Mouse (Mus musculus) embryonic facial prominence, embryonic 12.5 days (tissue): ENCODE measurements around the gene Cyp2s1. TPM values are rescaled to one million over a fixed set of nuclear protein-coding genes. Genes with fewer than 3 reads are reported as not detected.

Source experiments
- ATAC-seq: fragments of 200-750 bp; cut with Nextera tagmentation; 2 replicates; pipeline ENCODE4 v1.8.0; 2017; ENCODE audit not compliant: insufficient number of reproducible peaks, insufficient read depth, low FRiP score, low TSS enrichment
- H3K27ac ChIP-seq: fragments of 300-500 bp; sonication (generic); 2 replicates; pipeline ENCODE4 v1.5.1; 2016; ENCODE audit warnings: mild to moderate bottlenecking
- H3K27me3 ChIP-seq: fragments of 300-500 bp; sonication (generic); 2 replicates; pipeline ENCODE4 v1.6.1; 2016; ENCODE audit warnings: mild to moderate bottlenecking, moderate library complexity
- H3K36me3 ChIP-seq: fragments of 300-500 bp; sonication (generic); 2 replicates; pipeline ENCODE4 v1.6.1; 2016; ENCODE audit warnings: mild to moderate bottlenecking
- H3K4me1 ChIP-seq: fragments of 300-500 bp; sonication (generic); 2 replicates; pipeline ENCODE4 v1.6.1; 2016
- H3K4me2 ChIP-seq: fragments of 300-500 bp; sonication (generic); replicated peaks from 2 replicates; pipeline ENCODE4 v1.6.1; 2016; ENCODE audit warnings: mild to moderate bottlenecking, moderate library complexity
- H3K4me3 ChIP-seq: fragments of 300-500 bp; sonication (generic); 2 replicates; pipeline ENCODE4 v1.5.1; 2016; ENCODE audit warnings: mild to moderate bottlenecking
- H3K9ac ChIP-seq: fragments of 300-500 bp; sonication (generic); 2 replicates; pipeline ENCODE4 v1.6.1; 2016; ENCODE audit warnings: mild to moderate bottlenecking, moderate library complexity
- H3K9me3 ChIP-seq: fragments of 300-500 bp; sonication (generic); 2 replicates; pipeline ENCODE4 v1.6.1; 2016; ENCODE audit warnings: mild to moderate bottlenecking, moderate library complexity
- WGBS: fragments of 180-500 bp; shearing (Covaris S2); methylation state at CpG from one replicate; pipeline ENCODE4 v1.1.7; 2016; 5-methylcytosine and 5-hydroxymethylcytosine counted together
- polyA plus RNA-seq: library from polyadenylated mRNA; unstranded; fragments of >200 nt; fragmentation: Nextera tagmentation; extraction: Ambion mirVana; gene quantifications from 2 replicates; pipeline ENCODE4 v1.2.1, GENCODE M21; 2016

Cyp2s1 gene
- polyA plus RNA-seq, 1 experiment from 2014 or later: 4.2 TPM

GRCm38 (mm10) chr7:25780021-25780420 lies 36.7 kb downstream of the Cyp2s1 start:
- H3K36me3 ChIP-seq: peaks cover 56% of the 10 kb centered on the region

GRCm38 (mm10) chr7:25768229-25768628 lies 48.5 kb downstream of the Cyp2s1 start:
- Histone ChIP-seq H3K36me3 (peaks cover 85% of the 10 kb centered on the region), H3K9ac (no peak overlapping the region), H3K4me1 (no peaks in the 10 kb centered on the region), H3K9me3 (no peaks in the 10 kb centered on the region), H3K27me3 (no peaks in the 10 kb centered on the region), H3K4me2 (no peak overlapping the region), H3K4me3 (no peak overlapping the region), H3K27ac (no peak overlapping the region)
- WGBS: 88% methylated on average over 5 of the region's 5 CpGs
- no peak for ATAC-seq

More at GRCm38 (mm10) chr7:25780021-25780420, 36.7 kb downstream of the Cyp2s1 start:
- no peaks in the 10 kb centered on the region for H3K9me3 ChIP-seq
- ATAC-seq: no peak
- H3K4me1 ChIP-seq: peaks cover 18% of the 10 kb centered on the region
- H3K4me2 ChIP-seq: no peak overlapping the region
- H3K4me3 ChIP-seq: no peak overlapping the region
- 88% methylated on average over 5 of the region's 5 CpGs for WGBS
- H3K9ac ChIP-seq: no peak overlapping the region
- no peak overlapping the region for H3K27ac ChIP-seq
- H3K27me3 ChIP-seq: no peaks in the 10 kb centered on the region

- WGBS: 88% methylated on average over 6 of the region's 6 CpGs
- Histone ChIP-seq H3K4me1 (no peaks in the 10 kb centered on the region), H3K27me3 (no peaks in the 10 kb centered on the region), H3K36me3 (peaks cover 87% of the 10 kb centered on the region), H3K27ac (no peak overlapping the region), H3K4me2 (no peak overlapping the region), H3K9ac (no peak overlapping the region), H3K9me3 (no peaks in the 10 kb centered on the region), H3K4me3 (no peak overlapping the region)
- ATAC-seq: no peak
These were observed 50.6 kb downstream of the Cyp2s1 start for GRCm38 (mm10) chr7:25766108-25766507.

GRCm38 (mm10) chr7:25764221-25764620 lies 52.5 kb downstream of the Cyp2s1 start:
- peaks cover 87% of the 10 kb centered on the region for H3K36me3 ChIP-seq
- H3K4me2 ChIP-seq: no peak overlapping the region
- WGBS: 35% methylated on average over 5 of the region's 5 CpGs
- H3K4me3 ChIP-seq: no peak overlapping the region
- no peaks in the 10 kb centered on the region for H3K27me3 ChIP-seq
- peak overlapping the region; percentile 24; the same call in 1 of the 2 replicates for H3K27ac ChIP-seq
- H3K4me1 ChIP-seq: no peaks in the 10 kb centered on the region
- no peak overlapping the region for H3K9ac ChIP-seq
- H3K9me3 ChIP-seq: no peaks in the 10 kb centered on the region
- no peak for ATAC-seq

GRCm38 (mm10) chr7:25763678-25764077 lies 53.0 kb downstream of the Cyp2s1 start:
- H3K4me3 ChIP-seq: no peak overlapping the region
- no peaks in the 10 kb centered on the region for H3K4me1 ChIP-seq
- no peak for ATAC-seq
- H3K9ac ChIP-seq: no peak overlapping the region
- 66% methylated on average over 11 of the region's 11 CpGs for WGBS
- no peak overlapping the region for H3K4me2 ChIP-seq
- no peaks in the 10 kb centered on the region for H3K27me3 ChIP-seq
- H3K9me3 ChIP-seq: no peaks in the 10 kb centered on the region
- 0 out of 2 replicates have a peak overlapping the region, but pooled peaks have one; percentile 24 for H3K27ac ChIP-seq
- peaks cover 85% of the 10 kb centered on the region for H3K36me3 ChIP-seq

GRCm38 (mm10) chr7:25761354-25761753 lies 55.4 kb downstream of the Cyp2s1 start:
- H3K36me3 ChIP-seq: peaks cover 73% of the 10 kb centered on the region
- 77% methylated on average over 10 of the region's 10 CpGs for WGBS

GRCm38 (mm10) chr7:25756011-25756410 lies 60.7 kb downstream of the Cyp2s1 start:
- H3K9me3 ChIP-seq: no peaks in the 10 kb centered on the region
- peak overlapping the region; percentile 94 for H3K4me3 ChIP-seq
- H3K4me2 ChIP-seq: peak overlapping the region; percentile 84
- H3K36me3 ChIP-seq: peaks cover 38% of the 10 kb centered on the region
- H3K27ac ChIP-seq: peak overlapping the region; percentile 98
- ATAC-seq: peak; percentile 18; the same call in 1 of the 2 replicates
- H3K4me1 ChIP-seq: peaks cover 20% of the 10 kb centered on the region
- 1% methylated on average over 18 of the region's 18 CpGs for WGBS
- H3K27me3 ChIP-seq: no peaks in the 10 kb centered on the region
- H3K9ac ChIP-seq: peak overlapping the region; percentile 55; the same call in 1 of the 2 replicates

More at GRCm38 (mm10) chr7:25761354-25761753, 55.4 kb downstream of the Cyp2s1 start:
- Histone ChIP-seq H3K4me1 (no peaks in the 10 kb centered on the region), H3K4me3 (no peak overlapping the region), H3K9me3 (no peaks in the 10 kb centered on the region), H3K9ac (no peak overlapping the region), H3K4me2 (no peak overlapping the region), H3K27me3 (no peaks in the 10 kb centered on the region), H3K27ac (no peak overlapping the region)
- ATAC-seq: no peak

GRCm38 (mm10) chr7:25755468-25755833 lies 61.3 kb downstream of the Cyp2s1 start:
- no peaks in the 10 kb centered on the region for H3K27me3 ChIP-seq
- peak overlapping the region; percentile 98 for H3K27ac ChIP-seq
- peak overlapping the region; percentile 84 for H3K4me2 ChIP-seq
- H3K9ac ChIP-seq: peak overlapping the region; percentile 55; the same call in 1 of the 2 replicates
- WGBS: under 1% methylated on average over 15 of the region's 15 CpGs
- ATAC-seq: peak; percentile 52
- H3K36me3 ChIP-seq: peaks cover 38% of the 10 kb centered on the region
- peak overlapping the region; percentile 94 for H3K4me3 ChIP-seq
- no peaks in the 10 kb centered on the region for H3K9me3 ChIP-seq
- peaks cover 20% of the 10 kb centered on the region for H3K4me1 ChIP-seq

GRCm38 (mm10) chr7:25754738-25755467 lies 61.8 kb downstream of the Cyp2s1 start, which contains the start of gene Hnrnpul1:
Hnrnpul1 (minus strand) TSS chr7:25754757.
- H3K9me3 ChIP-seq: no peaks in the 10 kb centered on the region
- WGBS: under 1% methylated on average over 55 of the region's 55 CpGs
- no peaks in the 10 kb centered on the region for H3K27me3 ChIP-seq
- peaks cover 36% of the 10 kb centered on the region for H3K36me3 ChIP-seq
- H3K9ac ChIP-seq: peak within 1 kb of the TSS; percentile 98
- H3K4me3 ChIP-seq: peak within 1 kb of the TSS; percentile 94
- peak within 1 kb of the TSS; percentile 98 for H3K27ac ChIP-seq
- peak within 1 kb of the TSS; percentile 86 for H3K4me2 ChIP-seq
- peak; percentile 92 for ATAC-seq
- peaks cover 20% of the 10 kb centered on the region for H3K4me1 ChIP-seq

GRCm38 (mm10) chr7:25754439-25754737 lies 62.3 kb downstream of the Cyp2s1 start:
- H3K4me1 ChIP-seq: peaks cover 20% of the 10 kb centered on the region
- no peak; the same call in 1 of the 2 replicates for ATAC-seq
- peak overlapping the region; percentile 98 for H3K27ac ChIP-seq
- H3K36me3 ChIP-seq: peaks cover 36% of the 10 kb centered on the region
- peak overlapping the region; percentile 98 for H3K9ac ChIP-seq
- no peaks in the 10 kb centered on the region for H3K27me3 ChIP-seq
- H3K9me3 ChIP-seq: no peaks in the 10 kb centered on the region
- peak overlapping the region; percentile 86 for H3K4me2 ChIP-seq
- H3K4me3 ChIP-seq: peak overlapping the region; percentile 94
- under 1% methylated on average over 30 of the region's 30 CpGs for WGBS

- WGBS: under 1% methylated on average over 46 of the region's 46 CpGs
- peak; percentile 1; the same call in 1 of the 2 replicates for ATAC-seq
These were observed 62.9 kb downstream of the Cyp2s1 start for GRCm38 (mm10) chr7:25753643-25754438.

More at GRCm38 (mm10) chr7:25753643-25754438, 62.9 kb downstream of the Cyp2s1 start:
- H3K4me2 ChIP-seq: peak overlapping the region; percentile 86
- H3K4me1 ChIP-seq: peaks cover 20% of the 10 kb centered on the region
- H3K27ac ChIP-seq: peak overlapping the region; percentile 98
- H3K27me3 ChIP-seq: no peaks in the 10 kb centered on the region
- H3K9ac ChIP-seq: peak overlapping the region; percentile 98
- H3K9me3 ChIP-seq: no peaks in the 10 kb centered on the region
- peak overlapping the region; percentile 94 for H3K4me3 ChIP-seq
- peaks cover 37% of the 10 kb centered on the region for H3K36me3 ChIP-seq
